Mouse (Mus musculus): ENCODE results near the gene Notum.

Gene Notum

GRCm38 (mm10) chr11:120632559-120633519 is 28.1 kb downstream of the Notum start:
- DNase-seq, result peak; percentile 49

GRCm38 (mm10) chr11:120631726-120632448 is 29.1 kb downstream of the Notum start:
- no peak for DNase-seq

GRCm38 (mm10) chr11:120630881-120631725 is 29.9 kb downstream of the Notum start:
- DNase-seq, result peak; percentile 46

GRCm38 (mm10) chr11:120630401-120630871 is 30.5 kb downstream of the Notum start:
- DNase-seq, result no peak

GRCm38 (mm10) chr11:120629911-120630310 is 31.1 kb downstream of the Notum start:
- DNase-seq, result no peak

GRCm38 (mm10) chr11:120629341-120629730 is 31.6 kb downstream of the Notum start:
- peak; percentile 75 for DNase-seq

GRCm38 (mm10) chr11:120628601-120629340 is 32.2 kb downstream of the Notum start:
- DNase-seq, result no peak

GRCm38 (mm10) chr11:120627468-120628300 is 33.3 kb downstream of the Notum start:
- DNase-seq, result peak; percentile 72

- no peak for DNase-seq
Measured at GRCm38 (mm10) chr11:120626785-120627467, 34.0 kb downstream of the Notum start.

- DNase-seq, result no peak
Measured at GRCm38 (mm10) chr11:120625152-120625775, 35.7 kb downstream of the Notum start, which contains the start of gene Sirt7. Gene Sirt7, minus strand, starts transcription at chr11:120625240.

GRCm38 (mm10) chr11:120624680-120625111 is 36.3 kb downstream of the Notum start:
- DNase-seq, result peak; percentile 88

GRCm38 (mm10) chr11:120623961-120624679 is 36.9 kb downstream of the Notum start:
- peak; percentile 83 for DNase-seq

GRCm38 (mm10) chr11:120622805-120623204 is 38.2 kb downstream of the Notum start:
- DNase-seq, result no peak

GRCm38 (mm10) chr11:120620195-120620594 is 40.8 kb downstream of the Notum start:
- DNase-seq, result no peak

- DNase-seq, result no peak
Measured at GRCm38 (mm10) chr11:120618619-120619535, 42.1 kb downstream of the Notum start.

- DNase-seq, result peak; percentile 95
Measured at GRCm38 (mm10) chr11:120617519-120618112, 43.4 kb downstream of the Notum start, which contains the start of gene Pcyt2. Gene Pcyt2, minus strand, starts transcription at chr11:120617936.

GRCm38 (mm10) chr11:120616617-120617294 is 44.2 kb downstream of the Notum start:
- no peak for DNase-seq
